Mouse (Mus musculus): Measurements from ENCODE around the gene Rtca. TPM values are rescaled to one million over a fixed set of nuclear protein-coding genes. Genes with fewer than 3 reads are reported as not detected.

Gene Rtca
- polyA plus RNA-seq, 1 experiment from 2014 or later: 73.1 TPM

DNA sequence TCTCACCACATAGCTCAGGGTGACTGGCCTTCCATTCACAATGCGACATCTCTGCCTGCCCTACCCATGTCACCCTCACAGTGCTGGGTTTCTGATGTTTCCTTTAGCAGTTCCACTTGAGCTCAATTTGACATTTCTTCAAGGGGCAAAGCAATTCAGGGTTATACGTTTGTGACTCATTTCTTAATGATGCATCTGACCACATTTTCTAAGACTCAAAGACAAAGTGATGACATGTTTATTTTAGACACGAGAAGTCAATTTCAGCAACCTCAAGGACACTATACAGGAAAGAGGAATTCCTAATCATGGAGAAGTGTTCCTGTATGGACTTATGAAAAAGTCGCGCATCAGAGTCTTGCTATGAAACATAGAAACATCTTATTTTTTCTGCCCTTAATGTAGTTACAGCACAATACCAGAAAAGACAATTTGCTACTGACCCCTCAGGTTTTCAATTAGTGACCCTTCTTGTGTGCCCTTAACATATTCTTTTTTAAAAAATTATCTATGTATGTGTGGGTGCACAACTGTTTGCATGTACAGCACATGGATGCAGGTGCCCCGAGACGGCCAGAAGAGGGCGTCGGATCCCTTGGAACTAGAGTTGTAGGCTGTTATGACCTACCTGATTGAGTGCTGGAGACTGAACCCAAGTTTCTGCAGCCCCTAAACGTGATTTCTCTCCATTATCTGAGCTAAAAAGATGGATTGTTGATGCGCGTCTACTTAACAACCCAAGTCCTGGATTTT lies 4.3 kb upstream of the Rtca start:
- no peak overlapping the region for H3K27ac ChIP-seq
- H3K9ac ChIP-seq (ENCODE audit: low read depth, low read length): no peak overlapping the region
- ATAC-seq (replicated peaks; ENCODE audit: low FRiP score, low read depth) (peak; percentile 31), DNase-seq (ENCODE audit: low spot score) (no peak)
- H3K9me3 ChIP-seq (replicated peaks; ENCODE audit: low read length): no peaks in the 10 kb centered on the region
- peak overlapping the region; percentile 49 for H3K4me3 ChIP-seq (replicated peaks; ENCODE audit: low read depth, low read length)
- H3K36me3 ChIP-seq (ENCODE audit: insufficient read depth, low read length): no peaks in the 10 kb centered on the region
- H3K27me3 ChIP-seq (ENCODE audit: insufficient read depth, low read length): no peaks in the 10 kb centered on the region
- peak; percentile 57 for TF ChIP-seq CTCF (IDR thresholded peaks at IDR 0.05; ENCODE audit: low read depth)
- peak overlapping the region; percentile 82 for H3K4me2 ChIP-seq (ENCODE audit: low read length)
- peaks cover 7% of the 10 kb centered on the region for H3K4me1 ChIP-seq (replicated peaks; ENCODE audit: insufficient read depth, low read length)
- 42% methylated on average over 12 of the region's 12 CpGs for WGBS

DNA sequence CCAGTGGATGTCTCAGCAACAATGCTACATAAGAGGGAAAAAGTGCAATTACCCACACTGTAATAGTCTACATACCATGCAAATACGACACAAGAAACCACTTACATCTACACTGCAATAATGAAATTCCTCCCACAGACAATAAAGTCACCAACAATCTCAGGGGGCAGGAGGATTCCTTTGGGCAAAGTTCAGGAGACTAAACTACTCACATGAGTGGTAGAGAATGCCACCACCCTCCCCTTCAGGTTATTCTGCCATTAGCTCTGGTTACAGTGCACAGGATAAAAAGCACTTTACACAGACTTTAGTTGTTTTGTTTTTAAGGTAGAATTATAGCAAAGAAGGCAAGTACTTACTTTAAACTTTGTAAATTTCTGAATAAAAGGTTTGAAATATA lies 12.3 kb downstream of the Rtca start:
- H3K36me3 ChIP-seq (ENCODE audit: insufficient read depth, low read length): peaks cover 47% of the 10 kb centered on the region
- H3K27ac ChIP-seq: no peak overlapping the region
- no peaks in the 10 kb centered on the region for H3K9me3 ChIP-seq (replicated peaks; ENCODE audit: low read length)
- no peak overlapping the region for H3K4me3 ChIP-seq (replicated peaks; ENCODE audit: low read depth, low read length)
- no peak for DNase-seq (ENCODE audit: low spot score)
- no peaks in the 10 kb centered on the region for H3K27me3 ChIP-seq (ENCODE audit: insufficient read depth, low read length)
- TF ChIP-seq CTCF (IDR thresholded peaks at IDR 0.05; ENCODE audit: low read depth): no peak
- 67% methylated on average over 1 of the region's 1 CpGs for WGBS
- H3K9ac ChIP-seq (ENCODE audit: low read depth, low read length): no peak overlapping the region
- no peaks in the 10 kb centered on the region for H3K4me1 ChIP-seq (replicated peaks; ENCODE audit: insufficient read depth, low read length)
- no peak for ATAC-seq (replicated peaks; ENCODE audit: low FRiP score, low read depth)
- H3K4me2 ChIP-seq (ENCODE audit: low read length): no peak overlapping the region

DNA sequence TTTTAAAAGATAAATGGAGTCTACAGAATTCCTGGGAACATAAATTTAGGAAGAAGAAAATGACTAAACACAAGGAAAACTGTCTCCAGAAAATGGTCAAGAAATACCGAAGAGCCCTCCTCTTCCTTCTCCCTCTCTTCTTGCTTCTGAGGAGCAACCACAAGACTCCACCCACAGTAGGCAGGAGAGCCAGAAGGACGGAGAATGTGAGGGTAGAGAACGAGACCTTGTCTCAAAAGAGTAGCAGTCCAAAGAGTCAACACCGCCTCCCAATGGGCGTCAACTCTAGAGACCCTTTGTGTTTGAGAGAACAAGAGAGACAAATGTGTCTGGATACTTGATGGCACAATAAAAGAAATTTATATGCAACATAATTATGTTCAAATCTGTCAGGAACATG lies 14.3 kb downstream of the Rtca start:
- ATAC-seq (replicated peaks; ENCODE audit: low FRiP score, low read depth): no peak
- H3K36me3 ChIP-seq (ENCODE audit: insufficient read depth, low read length): peaks cover 51% of the 10 kb centered on the region

DNA sequence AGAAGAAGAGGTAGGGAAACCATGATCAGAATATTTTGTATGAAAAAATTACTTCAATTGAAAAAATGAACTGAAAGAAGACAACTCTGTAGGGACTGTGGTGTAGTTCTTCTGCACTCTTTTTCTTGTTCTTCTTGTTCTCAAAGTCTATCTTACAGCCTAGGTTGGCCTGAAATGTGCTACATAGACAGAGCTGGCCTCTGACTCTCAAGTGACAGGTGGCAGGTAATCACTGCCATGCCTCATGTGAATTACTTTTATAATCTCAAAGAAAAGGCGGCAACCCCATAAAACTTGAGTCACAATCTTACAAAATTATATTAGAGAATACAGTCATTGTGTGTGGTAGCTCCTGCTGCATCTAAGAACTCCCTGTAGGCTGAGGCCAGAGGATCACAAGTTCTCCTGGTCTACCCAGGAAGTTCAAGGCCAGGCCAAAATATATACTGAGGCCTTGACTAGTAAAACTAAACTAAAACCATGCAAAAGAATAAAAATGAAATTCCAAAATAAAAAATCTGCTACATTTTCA lies 16.0 kb downstream of the Rtca start:
- no peak for TF ChIP-seq CTCF (IDR thresholded peaks at IDR 0.05; ENCODE audit: low read depth)
- Histone ChIP-seq H3K4me1 (replicated peaks; ENCODE audit: insufficient read depth, low read length) (no peaks in the 10 kb centered on the region), H3K27ac (no peak overlapping the region), H3K9ac (ENCODE audit: low read depth, low read length) (no peak overlapping the region), H3K4me3 (replicated peaks; ENCODE audit: low read depth, low read length) (no peak overlapping the region), H3K9me3 (replicated peaks; ENCODE audit: low read length) (no peaks in the 10 kb centered on the region), H3K27me3 (ENCODE audit: insufficient read depth, low read length) (no peaks in the 10 kb centered on the region), H3K36me3 (ENCODE audit: insufficient read depth, low read length) (peaks cover 52% of the 10 kb centered on the region), H3K4me2 (ENCODE audit: low read length) (no peak overlapping the region)
- DNase-seq (ENCODE audit: low spot score): no peak
- 95% methylated on average over 1 of the region's 1 CpGs for WGBS
- no peak for ATAC-seq (replicated peaks; ENCODE audit: low FRiP score, low read depth)

More for the DNA sequence above, 14.3 kb downstream of the Rtca start:
- H3K4me1 ChIP-seq (replicated peaks; ENCODE audit: insufficient read depth, low read length): no peaks in the 10 kb centered on the region
- H3K4me3 ChIP-seq (replicated peaks; ENCODE audit: low read depth, low read length): no peak overlapping the region
- no peak for DNase-seq (ENCODE audit: low spot score)
- H3K9ac ChIP-seq (ENCODE audit: low read depth, low read length): no peak overlapping the region
- no peak overlapping the region for H3K27ac ChIP-seq
- H3K9me3 ChIP-seq (replicated peaks; ENCODE audit: low read length): no peaks in the 10 kb centered on the region
- H3K4me2 ChIP-seq (ENCODE audit: low read length): no peak overlapping the region
- 69% methylated on average over 5 of the region's 5 CpGs for WGBS
- no peak for TF ChIP-seq CTCF (IDR thresholded peaks at IDR 0.05; ENCODE audit: low read depth)
- H3K27me3 ChIP-seq (ENCODE audit: insufficient read depth, low read length): no peaks in the 10 kb centered on the region

DNA sequence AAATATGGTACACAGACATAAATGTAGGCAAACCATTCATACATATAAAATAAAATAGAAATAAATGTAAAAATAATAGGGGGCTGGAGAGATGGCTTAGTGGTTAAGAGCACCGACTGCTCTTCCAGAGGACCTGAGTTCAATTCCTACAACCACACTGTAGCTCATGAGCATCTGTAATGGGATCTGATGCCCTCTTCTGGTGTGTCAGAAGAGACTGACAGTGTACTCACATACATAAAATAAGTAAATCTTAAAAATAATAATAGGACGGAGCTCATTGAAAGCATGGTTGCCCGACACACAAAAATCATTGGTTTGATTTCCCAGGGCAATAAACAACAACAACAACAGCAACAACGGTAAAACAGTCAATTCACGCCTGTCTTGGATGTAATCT lies 17.1 kb downstream of the Rtca start:
- no peaks in the 10 kb centered on the region for H3K4me1 ChIP-seq (replicated peaks; ENCODE audit: insufficient read depth, low read length)
- DNase-seq (ENCODE audit: low spot score): no peak
- no peak overlapping the region for H3K4me3 ChIP-seq (replicated peaks; ENCODE audit: low read depth, low read length)
- no peak overlapping the region for H3K4me2 ChIP-seq (ENCODE audit: low read length)
- H3K27me3 ChIP-seq (ENCODE audit: insufficient read depth, low read length): no peaks in the 10 kb centered on the region
- peaks cover 52% of the 10 kb centered on the region for H3K36me3 ChIP-seq (ENCODE audit: insufficient read depth, low read length)
- TF ChIP-seq CTCF (IDR thresholded peaks at IDR 0.05; ENCODE audit: low read depth): no peak
- H3K27ac ChIP-seq: no peak overlapping the region
- H3K9ac ChIP-seq (ENCODE audit: low read depth, low read length): no peak overlapping the region
- no peaks in the 10 kb centered on the region for H3K9me3 ChIP-seq (replicated peaks; ENCODE audit: low read length)
- no peak for ATAC-seq (replicated peaks; ENCODE audit: low FRiP score, low read depth)
- 95% methylated on average over 5 of the region's 5 CpGs for WGBS

DNA sequence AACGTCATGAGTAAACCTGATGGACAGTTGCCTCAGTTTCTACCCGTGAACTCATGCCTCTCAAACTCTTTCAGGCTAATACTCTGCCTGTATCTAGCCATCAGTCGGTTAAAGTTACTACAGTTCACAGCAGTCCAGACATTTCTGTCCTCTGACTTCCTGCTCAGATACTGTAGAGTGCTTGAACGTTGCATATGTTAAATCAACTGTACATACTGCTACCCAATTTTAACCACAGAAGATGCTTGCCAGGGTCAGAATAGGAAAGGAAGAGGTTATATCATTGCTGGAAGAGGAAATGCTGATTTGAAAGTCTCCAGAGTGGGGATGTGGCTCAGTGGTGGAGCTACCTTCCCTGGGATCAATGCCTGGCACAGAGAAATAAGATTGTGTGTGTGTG lies 24.7 kb downstream of the Rtca start:
- Histone ChIP-seq H3K4me2 (ENCODE audit: low read length) (no peak overlapping the region), H3K9me3 (replicated peaks; ENCODE audit: low read length) (no peaks in the 10 kb centered on the region), H3K4me3 (replicated peaks; ENCODE audit: low read depth, low read length) (no peak overlapping the region), H3K36me3 (ENCODE audit: insufficient read depth, low read length) (0 out of 2 replicates have a peak, but pooled peaks cover 6% of the 10 kb centered on the region), H3K9ac (ENCODE audit: low read depth, low read length) (no peak overlapping the region), H3K4me1 (replicated peaks; ENCODE audit: insufficient read depth, low read length) (no peaks in the 10 kb centered on the region), H3K27ac (no peak overlapping the region), H3K27me3 (ENCODE audit: insufficient read depth, low read length) (no peaks in the 10 kb centered on the region)
- no peak for DNase-seq (ENCODE audit: low spot score)
- ATAC-seq (replicated peaks; ENCODE audit: low FRiP score, low read depth): no peak
- WGBS: 83% methylated on average over 4 of the region's 4 CpGs
- TF ChIP-seq CTCF (IDR thresholded peaks at IDR 0.05; ENCODE audit: low read depth): no peak
